Mouse (Mus musculus): ENCODE measurements around the gene Arhgap44.

- TF ChIP-seq USF1 (IDR thresholded peaks at IDR 0.05; ENCODE audit: low read depth) (no peak), POLR2A (IDR thresholded peaks at IDR 0.05; ENCODE audit: insufficient read length, low read depth) (no peak), E2F4 (IDR thresholded peaks at IDR 0.05; ENCODE audit: insufficient read depth) (no peak), TCF12 (IDR thresholded peaks at IDR 0.05; ENCODE audit: insufficient read depth, poor library complexity, severe bottlenecking) (no peak), SRF (IDR thresholded peaks at IDR 0.05; ENCODE audit: control insufficient read depth, insufficient read length, low read depth) (no peak), TCF3 (IDR thresholded peaks at IDR 0.05; ENCODE audit: insufficient read length, low read depth) (no peak), MAX (IDR thresholded peaks at IDR 0.05; ENCODE audit: low read depth) (no peak)
Measured at GRCm38 (mm10) chr11:65058224-65058908, 104.4 kb downstream of the Arhgap44 start.

Data from myocyte (in vitro differentiated cells).